Mouse (Mus musculus) thymus, adult 2 months (tissue): ENCODE data around the gene Olfr1424. TPM values are rescaled to one million over a fixed set of nuclear protein-coding genes. Genes with fewer than 3 reads are reported as not detected.

ENCODE experiments used
- DNase-seq: peaks from one replicate; pipeline ENCODE4 v3.0.0; 2021
- H3K27ac ChIP-seq: fragments of 200-500 bp; 2 replicates; pipeline ENCODE4 v1.5.1; 2012; ENCODE audit warnings: low read length, control low read depth; ENCODE audit not compliant: control insufficient read depth, insufficient read depth
- H3K27me3 ChIP-seq: fragments of 200-500 bp; 2 replicates; pipeline ENCODE4 v1.6.1; 2012; ENCODE audit warnings: mild to moderate bottlenecking, low read length, moderate library complexity, mixed read lengths; ENCODE audit not compliant: control insufficient read depth, insufficient read depth
- H3K36me3 ChIP-seq: fragments of 200-500 bp; 2 replicates; pipeline ENCODE4 v1.6.1; 2012; ENCODE audit warnings: mild to moderate bottlenecking, low read length, moderate library complexity; ENCODE audit not compliant: control insufficient read depth, insufficient read depth
- H3K4me1 ChIP-seq: fragments of 200-500 bp; replicated peaks from 2 replicates; pipeline ENCODE4 v1.6.1; 2012; ENCODE audit warnings: low read length; ENCODE audit not compliant: control insufficient read depth, insufficient read depth
- H3K4me3 ChIP-seq: fragments of 200-500 bp; 2 replicates; pipeline ENCODE4 v1.5.1; 2012; ENCODE audit warnings: mild to moderate bottlenecking, low read length, control low read depth, moderate library complexity; ENCODE audit not compliant: control insufficient read depth, insufficient read depth
- CTCF ChIP-seq: fragments of 200-500 bp; IDR thresholded peaks from 2 replicates; pipeline ENCODE4 v1.5.1; 2012; ENCODE audit warnings: mild to moderate bottlenecking, control low read depth, low read length, moderate library complexity, borderline replicate concordance; ENCODE audit not compliant: control insufficient read depth, poor library complexity, insufficient read depth; ENCODE audit errors: extremely low read depth
- POLR2A ChIP-seq: fragments of 200-500 bp; IDR thresholded peaks from 2 replicates; pipeline ENCODE4 v1.6.1; 2012; ENCODE audit warnings: mild to moderate bottlenecking, low read length, control low read depth, moderate library complexity; ENCODE audit not compliant: control insufficient read depth, poor library complexity, insufficient read depth; ENCODE audit errors: extremely low read depth
- WGBS: fragments of 180-500 bp; shearing (Covaris S2); methylation state at CpG from one replicate; pipeline ENCODE4 v1.1.7; 2018; 5-methylcytosine and 5-hydroxymethylcytosine counted together
- polyA plus RNA-seq: library from polyadenylated mRNA; depleted of rRNA; stranded (reverse); fragments of >200 nt; gene quantifications from 2 replicates; pipeline ENCODE4 v1.2.3, GENCODE M21; 2012; rRNA removed

The Olfr1424 gene
- polyA plus RNA-seq, 1 experiment: not detected

- WGBS: 5% methylated on average over 10 of the region's 12 CpGs
- H3K36me3 ChIP-seq: no peaks in the 10 kb centered on the region
- H3K4me1 ChIP-seq: peaks cover 6% of the 10 kb centered on the region
- no peaks in the 10 kb centered on the region for H3K27me3 ChIP-seq
- H3K27ac ChIP-seq: no peak overlapping the region; the same call in 1 of the 2 replicates
- TF ChIP-seq POLR2A (no peak), CTCF (no peak)
- peak; percentile 53 for DNase-seq
- H3K4me3 ChIP-seq: peak overlapping the region; percentile 10; the same call in 1 of the 2 replicates
Observed at GRCm38 (mm10) chr19:12013228-12013627, 49.3 kb downstream of the Olfr1424 start.

- Histone ChIP-seq H3K4me3 (no peak overlapping the region; the same call in 1 of the 2 replicates), H3K36me3 (no peaks in the 10 kb centered on the region), H3K27ac (no peak overlapping the region), H3K27me3 (no peaks in the 10 kb centered on the region), H3K4me1 (peaks cover 6% of the 10 kb centered on the region)
- DNase-seq: no peak
- WGBS: 1% methylated on average over 10 of the region's 10 CpGs
- no peak for TF ChIP-seq POLR2A
- TF ChIP-seq CTCF: no peak
Observed at GRCm38 (mm10) chr19:12012615-12013014, 49.9 kb downstream of the Olfr1424 start.

GRCm38 (mm10) chr19:12011560-12012556 is 50.6 kb downstream of the Olfr1424 start:
- Histone ChIP-seq H3K27me3 (no peaks in the 10 kb centered on the region), H3K4me3 (peak overlapping the region; percentile 59), H3K36me3 (no peaks in the 10 kb centered on the region), H3K4me1 (peaks cover 6% of the 10 kb centered on the region), H3K27ac (peak overlapping the region; percentile 36; the same call in 1 of the 2 replicates)
- DNase-seq: peak; percentile 87
- WGBS: under 1% methylated on average over 49 of the region's 49 CpGs
- TF ChIP-seq POLR2A (no peak), CTCF (peak; percentile 85)

GRCm38 (mm10) chr19:12010916-12011559 is 51.4 kb downstream of the Olfr1424 start:
- Histone ChIP-seq H3K27me3 (no peaks in the 10 kb centered on the region), H3K27ac (peak overlapping the region; percentile 71; the same call in 1 of the 2 replicates), H3K4me3 (peak overlapping the region; percentile 87), H3K4me1 (peaks cover 6% of the 10 kb centered on the region), H3K36me3 (no peaks in the 10 kb centered on the region)
- no peak for TF ChIP-seq CTCF
- TF ChIP-seq POLR2A: no peak
- under 1% methylated on average over 26 of the region's 26 CpGs for WGBS
- DNase-seq: peak; percentile 73

- Histone ChIP-seq H3K36me3 (no peaks in the 10 kb centered on the region), H3K27me3 (no peaks in the 10 kb centered on the region), H3K4me3 (peak overlapping the region; percentile 87), H3K27ac (peak overlapping the region; percentile 71), H3K4me1 (peaks cover 6% of the 10 kb centered on the region)
- WGBS: under 1% methylated on average over 24 of the region's 24 CpGs
- TF ChIP-seq POLR2A (no peak), CTCF (no peak)
- peak; percentile 42 for DNase-seq
Observed at GRCm38 (mm10) chr19:12010281-12010771, 52.2 kb downstream of the Olfr1424 start.

DNA sequence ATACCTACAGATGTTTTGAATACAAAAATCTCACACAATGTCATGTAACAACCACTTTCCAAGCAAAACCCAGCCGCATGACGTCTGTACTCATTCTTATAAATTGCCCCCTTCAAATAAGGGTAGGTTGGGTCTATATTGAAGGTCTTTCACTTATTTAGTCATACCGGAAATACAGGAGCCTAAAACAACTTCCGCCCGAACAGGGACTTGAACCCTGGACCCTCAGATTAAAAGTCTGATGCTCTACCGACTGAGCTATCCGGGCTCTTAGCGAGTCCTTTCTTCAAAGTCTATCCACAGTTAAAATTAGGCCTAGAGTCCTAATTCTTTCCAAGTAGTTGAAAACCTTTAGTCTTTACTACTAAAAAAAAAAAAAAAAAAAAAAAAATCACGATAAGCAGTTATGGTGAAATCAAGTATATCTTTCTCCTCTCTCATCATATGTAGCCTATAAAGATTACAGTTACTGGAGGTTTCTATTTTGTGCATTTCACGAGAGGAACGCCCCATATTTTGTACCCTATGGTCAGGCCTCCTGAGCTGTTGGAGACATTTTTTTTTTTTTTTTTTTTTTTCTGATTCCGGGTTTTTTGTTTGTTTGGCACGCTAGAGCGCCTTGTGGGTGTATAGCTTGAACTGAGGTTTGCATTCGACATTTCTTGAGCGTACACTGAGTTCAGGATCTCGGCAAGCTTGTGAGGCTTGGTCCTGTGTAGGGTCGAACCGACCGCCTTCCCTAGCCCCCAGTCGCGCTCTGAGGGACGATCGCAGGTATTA is 52.8 kb downstream of the Olfr1424 start:
- Histone ChIP-seq H3K27me3 (no peaks in the 10 kb centered on the region), H3K4me1 (peaks cover 7% of the 10 kb centered on the region), H3K36me3 (no peaks in the 10 kb centered on the region), H3K4me3 (peak overlapping the region; percentile 87), H3K27ac (peak overlapping the region; percentile 71)
- 2% methylated on average over 24 of the region's 24 CpGs for WGBS
- TF ChIP-seq CTCF: no peak
- no peak for TF ChIP-seq POLR2A
- peak; percentile 74 for DNase-seq

Other genes starting within 250 kb of the Olfr1424 start
- 2.2 and 2.4 TPM in 2 replicates for gene Stx3, start 243.3 kb downstream of the Olfr1424 start, polyA plus RNA-seq
- gene Olfr1417, start 223.5 kb downstream of the Olfr1424 start, polyA plus RNA-seq: not detected in 2 replicates
- not detected in 2 replicates for gene Olfr1418, start 201.6 kb downstream of the Olfr1424 start, polyA plus RNA-seq
- gene Olfr1419, start 187.6 kb downstream of the Olfr1424 start, polyA plus RNA-seq: 0.11 TPM in 1 of 2 replicates, not detected in the other
- gene Olfr1420, start 176.1 kb downstream of the Olfr1424 start, polyA plus RNA-seq: not detected in 2 replicates
- gene Patl1, start 150.3 kb downstream of the Olfr1424 start, polyA plus RNA-seq: 28.1 and 34.4 TPM in 2 replicates
- 23.0 and 24.5 TPM in 2 replicates for gene Osbp, start 96.7 kb downstream of the Olfr1424 start, polyA plus RNA-seq
- not detected in 2 replicates for gene Olfr1423, start 21.4 kb downstream of the Olfr1424 start, polyA plus RNA-seq
- gene Olfr1425, start 15.0 kb upstream of the Olfr1424 start, polyA plus RNA-seq: not detected in 2 replicates
- gene Olfr1426, start 29.3 kb upstream of the Olfr1424 start, polyA plus RNA-seq: not detected in 2 replicates
- gene Olfr1427, start 40.7 kb upstream of the Olfr1424 start, polyA plus RNA-seq: not detected in 2 replicates
- not detected in 2 replicates for gene Olfr1428, start 53.2 kb upstream of the Olfr1424 start, polyA plus RNA-seq
- gene Olfr76, start 60.5 kb upstream of the Olfr1424 start, polyA plus RNA-seq: 0.12 TPM in 1 of 2 replicates, not detected in the other
- gene Olfr1555-ps1, start 107.4 kb upstream of the Olfr1424 start, polyA plus RNA-seq: not detected in 2 replicates
- gene Olfr1431, start 138.0 kb upstream of the Olfr1424 start, polyA plus RNA-seq: not detected in 2 replicates
- gene Olfr1432, start 169.9 kb upstream of the Olfr1424 start, polyA plus RNA-seq: not detected in 2 replicates
- gene Olfr262, start 179.0 kb upstream of the Olfr1424 start, polyA plus RNA-seq: not detected in 2 replicates
- gene Olfr235, start 198.3 kb upstream of the Olfr1424 start, polyA plus RNA-seq: not detected in 2 replicates
- gene Olfr1434, start 217.2 kb upstream of the Olfr1424 start, polyA plus RNA-seq: not detected in 2 replicates
- not detected in 2 replicates for gene Olfr1436, start 236.4 kb upstream of the Olfr1424 start, polyA plus RNA-seq